Mouse (Mus musculus): ENCODE data around the gene Gsg1l2.

- TF ChIP-seq CTCF (IDR thresholded peaks at IDR 0.05; ENCODE audit: extremely low read depth, insufficient read length, insufficient replicate concordance, low read depth, low read length) (no peak), POLR2A (IDR thresholded peaks at IDR 0.05; ENCODE audit: low read depth, low read length) (no peak)
Observed at GRCm38 (mm10) chr11:67741569-67741968, 32.8 kb upstream of the Gsg1l2 start.
